Mouse (Mus musculus) adrenal gland, adult 18-20 months (tissue): Measurements from ENCODE around the gene Myo16. TPM values are rescaled to one million over a fixed set of nuclear protein-coding genes. Genes with fewer than 3 reads are reported as not detected.
A peak's percentile ranks its signal among the peaks of the same experiment; 100 is the strongest.

ENCODE experiments used
- DNase-seq, 2 experiments: peaks; one replicate each; pipeline ENCODE4 v3.0.0; 2021 to 2022; ENCODE audit warnings: low spot score in 2 of 2
- total RNA-seq, 2 experiments: library from RNA; stranded (reverse); gene quantifications; 1 replicate in 1 of 2; 2 replicates in 1 of 2; pipeline ENCODE4 v1.2.3; 2021

Myo16 gene
- total RNA-seq, 2 experiments from 2014 or later = 0.06 TPM; not detected in 1

- DNase-seq = no peak
Observed at GRCm38 (mm10) chr8:10458151-10458649, 304.5 kb downstream of the Myo16 start.

GRCm38 (mm10) chr8:10462271-10462670 lies 308.6 kb downstream of the Myo16 start:
- DNase-seq = no peak

GRCm38 (mm10) chr8:10468490-10468889 lies 314.8 kb downstream of the Myo16 start:
- DNase-seq = no peak

GRCm38 (mm10) chr8:10469658-10470057 lies 315.9 kb downstream of the Myo16 start:
- DNase-seq = no peak

GRCm38 (mm10) chr8:10470280-10470679 lies 316.6 kb downstream of the Myo16 start:
- no peak for DNase-seq

GRCm38 (mm10) chr8:10472371-10472770 lies 318.7 kb downstream of the Myo16 start:
- DNase-seq = no peak

GRCm38 (mm10) chr8:10474446-10474845 lies 320.7 kb downstream of the Myo16 start:
- no peak for DNase-seq

- no peak for DNase-seq
Observed at GRCm38 (mm10) chr8:10479059-10479458, 325.3 kb downstream of the Myo16 start.

GRCm38 (mm10) chr8:10480850-10481249 lies 327.1 kb downstream of the Myo16 start:
- no peak for DNase-seq

- DNase-seq = no peak
Observed at GRCm38 (mm10) chr8:10482064-10482463, 328.4 kb downstream of the Myo16 start.

- DNase-seq = no peak
Observed at GRCm38 (mm10) chr8:10482880-10483279, 329.2 kb downstream of the Myo16 start.

GRCm38 (mm10) chr8:10483841-10484240 lies 330.1 kb downstream of the Myo16 start:
- DNase-seq = no peak

GRCm38 (mm10) chr8:10489738-10490419 lies 336.2 kb downstream of the Myo16 start:
- DNase-seq = no peak

- DNase-seq = no peak
Observed at GRCm38 (mm10) chr8:10490420-10490784, 336.7 kb downstream of the Myo16 start.

GRCm38 (mm10) chr8:10490874-10491273 lies 337.2 kb downstream of the Myo16 start:
- no peak for DNase-seq

GRCm38 (mm10) chr8:10499846-10500245 lies 346.1 kb downstream of the Myo16 start:
- DNase-seq = peak in 1 of 2 experiments; percentile 4

- no peak for DNase-seq
Observed at GRCm38 (mm10) chr8:10500465-10500864, 346.8 kb downstream of the Myo16 start.

GRCm38 (mm10) chr8:10501750-10502149 lies 348.0 kb downstream of the Myo16 start:
- DNase-seq = no peak

GRCm38 (mm10) chr8:10512105-10512504 lies 358.4 kb downstream of the Myo16 start:
- DNase-seq = no peak

GRCm38 (mm10) chr8:10517381-10517780 lies 363.7 kb downstream of the Myo16 start:
- DNase-seq = no peak

- DNase-seq = no peak
Observed at GRCm38 (mm10) chr8:10519276-10519675, 365.6 kb downstream of the Myo16 start.

GRCm38 (mm10) chr8:10521463-10521862 lies 367.8 kb downstream of the Myo16 start:
- DNase-seq = no peak

GRCm38 (mm10) chr8:10525686-10526085 lies 372.0 kb downstream of the Myo16 start:
- no peak for DNase-seq
